Mouse (Mus musculus): ENCODE measurements around the gene D030056L22Rik.

DNA sequence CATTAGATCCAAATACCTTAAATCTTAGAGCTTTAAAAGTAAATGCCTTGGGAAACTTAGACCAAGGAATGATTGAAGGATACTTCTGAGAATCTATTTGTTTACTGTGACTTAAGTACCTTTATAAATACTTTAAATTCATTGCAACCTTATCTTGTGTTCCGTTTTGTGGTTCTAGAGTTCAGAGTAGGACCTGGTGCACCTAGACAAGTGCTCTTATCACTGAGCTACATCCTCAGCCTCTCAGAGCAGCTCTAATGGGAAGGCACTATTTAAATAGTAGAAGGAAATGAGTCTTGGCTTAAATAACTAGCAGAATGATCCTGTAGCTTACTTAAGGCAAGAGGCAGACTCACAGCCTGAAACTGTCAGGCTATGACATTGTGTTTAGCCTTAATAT is 17.4 kb upstream of the D030056L22Rik start:
- TF ChIP-seq USF2 (conservative IDR thresholded peaks at IDR 0.05; ENCODE audit: low read depth, low read length) (no peak), ZMIZ1 (IDR thresholded peaks at IDR 0.05; ENCODE audit: low read depth, low read length) (no peak), POLR2A (IDR thresholded peaks at IDR 0.05; ENCODE audit: low read depth, low read length) (no peak), MEF2A (IDR thresholded peaks at IDR 0.05; ENCODE audit: borderline replicate concordance, low read depth, low read length) (no peak), MYC (IDR thresholded peaks at IDR 0.05; ENCODE audit: low read depth, low read length) (no peak), CHD2 (IDR thresholded peaks at IDR 0.05; ENCODE audit: low read length) (no peak), CTCF (conservative IDR thresholded peaks at IDR 0.05 in 1 of 2, IDR thresholded peaks at IDR 0.05 in 1 of 2; ENCODE audit: low read depth in 2 of 2, low read length in 2 of 2) (no peak), MXI1 (IDR thresholded peaks at IDR 0.05; ENCODE audit: low read depth, low read length) (no peak), IRF4 (IDR thresholded peaks at IDR 0.05; ENCODE audit: low read depth, low read length) (no peak), TCF12 (IDR thresholded peaks at IDR 0.05; ENCODE audit: low read depth, low read length) (no peak), KAT2A (IDR thresholded peaks at IDR 0.05; ENCODE audit: insufficient replicate concordance, low read length) (no peak), EP300 (IDR thresholded peaks at IDR 0.05; ENCODE audit: low read length) (no peak), JUND (conservative IDR thresholded peaks at IDR 0.05; ENCODE audit: low read depth, low read length) (no peak), MAX (IDR thresholded peaks at IDR 0.05; ENCODE audit: low read length) (no peak)

All from CH12.LX (cell line).